Mouse (Mus musculus) monocyte, adult 2 months (primary cell): ENCODE measurements around the gene Eme1.
"Not testable (repeated sequence)": the region's sequence is repeated elsewhere in the genome, so short reads cannot be mapped to it uniquely, and the experiment has no call there.

Experiments used
- DNase-seq, 2 experiments: peaks; one replicate each; pipeline ENCODE4 v3.0.0; 2022; ENCODE audit warnings: low spot score in 2 of 2, low read depth in 1 of 2

Gene Eme1

GRCm38 (mm10) chr11:94653663-94654436, at the start of gene Eme1, which contains the start of gene Mrpl27:
Eme1 (minus strand) TSS chr11:94653964.
Mrpl27 (plus strand) TSS chr11:94653767.
- peak; percentile 52 to 69 for DNase-seq

- DNase-seq, result no peak
Observed at GRCm38 (mm10) chr11:94702216-94702610, 48.4 kb upstream of the Eme1 start.

GRCm38 (mm10) chr11:94701401-94702215, 47.8 kb upstream of the Eme1 start:
- no peak for DNase-seq

GRCm38 (mm10) chr11:94699399-94699798, 45.6 kb upstream of the Eme1 start:
- no peak for DNase-seq

GRCm38 (mm10) chr11:94697703-94698464, 44.1 kb upstream of the Eme1 start:
- DNase-seq, result no peak

GRCm38 (mm10) chr11:94697140-94697539, 43.4 kb upstream of the Eme1 start:
- DNase-seq, result no peak

- DNase-seq, result no peak
Observed at GRCm38 (mm10) chr11:94695508-94695907, 41.7 kb upstream of the Eme1 start.

- DNase-seq, result not testable (repeated sequence)
Observed at GRCm38 (mm10) chr11:94692502-94692901, 38.7 kb upstream of the Eme1 start.

- DNase-seq, result no peak
Observed at GRCm38 (mm10) chr11:94687178-94687577, 33.4 kb upstream of the Eme1 start.

- DNase-seq, result no peak
Observed at GRCm38 (mm10) chr11:94682427-94682826, 28.7 kb upstream of the Eme1 start.

GRCm38 (mm10) chr11:94681640-94682039, 27.9 kb upstream of the Eme1 start:
- DNase-seq, result no peak

GRCm38 (mm10) chr11:94680639-94681038, 26.9 kb upstream of the Eme1 start:
- no peak for DNase-seq

- no peak for DNase-seq
Observed at GRCm38 (mm10) chr11:94677607-94678145, 23.9 kb upstream of the Eme1 start.

GRCm38 (mm10) chr11:94676754-94677606, 23.2 kb upstream of the Eme1 start, which contains the start of gene Xylt2:
Xylt2 (minus strand) TSS chr11:94677515.
- peak; percentile 66 to 82 for DNase-seq

GRCm38 (mm10) chr11:94676308-94676707, 22.5 kb upstream of the Eme1 start:
- no peak for DNase-seq

- no peak for DNase-seq
Observed at GRCm38 (mm10) chr11:94675446-94675845, 21.7 kb upstream of the Eme1 start.

- DNase-seq, result no peak
Observed at GRCm38 (mm10) chr11:94674984-94675383, 21.2 kb upstream of the Eme1 start.

GRCm38 (mm10) chr11:94665281-94665680, 11.5 kb upstream of the Eme1 start:
- DNase-seq, result no peak

- DNase-seq, result no peak
Observed at GRCm38 (mm10) chr11:94661344-94661743, 7.6 kb upstream of the Eme1 start.

GRCm38 (mm10) chr11:94652973-94653372, 791 bp downstream of the Eme1 start:
- DNase-seq, result no peak
